ENCODE assay signal across 8 mouse cellular contexts in genomic region chr15:5243036-5243958, GRCm38 (mm10). TPM values are rescaled to one million over a fixed set of nuclear protein-coding genes. Genes with fewer than 3 reads are reported as not detected.
A peak's percentile ranks its signal among the peaks of the same experiment; 100 is the strongest.
DNase-seq lines count a peak whose midpoint lies in the region; ATAC-seq and TF ChIP-seq lines count a peak whose summit lies in the region.

No protein-coding gene starts in this region.

- no peaks in the 10 kb centered on the region for H3K9me3 ChIP-seq in kidney, embryonic 15.5 days (replicated peaks)
- no peaks in the 10 kb centered on the region for H3K9me3 ChIP-seq in heart, embryonic 11.5 days (replicated peaks; ENCODE audit: control insufficient read depth, low read length)
- H3K9me3 ChIP-seq in limb, embryonic 12.5 days, result no peaks in the 10 kb centered on the region

- no peak for TF ChIP-seq CTCF in bone marrow, adult 2 months (IDR thresholded peaks at IDR 0.05; ENCODE audit: control insufficient read depth, insufficient read depth, low read length)

- H3K36me3 ChIP-seq in kidney, embryonic 15.5 days, result no peaks in the 10 kb centered on the region
- no peaks in the 10 kb centered on the region for H3K36me3 ChIP-seq in heart, embryonic 11.5 days (ENCODE audit: control insufficient read depth, insufficient read depth, low read length)
- H3K36me3 ChIP-seq in limb, embryonic 12.5 days, result no peaks in the 10 kb centered on the region
- no peaks in the 10 kb centered on the region for H3K36me3 ChIP-seq in myocyte (ENCODE audit: control insufficient read depth, insufficient read depth)

- intact Hi-C loops in left cerebral cortex, postnatal 10 days (cut with DNase I), result no loop called here

- peak overlapping the region; percentile 29 for H3ac ChIP-seq in myocyte (ENCODE audit: control insufficient read depth, insufficient read length)

- peaks cover 38% of the 10 kb centered on the region for H3K79me2 ChIP-seq in myocyte (ENCODE audit: control insufficient read depth, insufficient read depth)

- H3K4me2 ChIP-seq in kidney, embryonic 15.5 days, result peak overlapping the region; percentile 99
- peak overlapping the region; percentile 99 for H3K4me2 ChIP-seq in heart, embryonic 11.5 days
- peak overlapping the region; percentile 98 for H3K4me2 ChIP-seq in limb, embryonic 12.5 days
- H3K4me2 ChIP-seq in myocyte (ENCODE audit: low read depth), result peak overlapping the region; percentile 100

- peak overlapping the region; percentile 44 for H3K9ac ChIP-seq in kidney, embryonic 15.5 days
- H3K9ac ChIP-seq in heart, embryonic 11.5 days (ENCODE audit: low read depth, low read length), result no peak overlapping the region
- H3K9ac ChIP-seq in limb, embryonic 12.5 days (replicated peaks), result 0 out of 2 replicates have a peak overlapping the region, but pooled peaks have one; percentile 44

- no peak overlapping the region for H3K27ac ChIP-seq in kidney, embryonic 15.5 days
- peak overlapping the region; percentile 81 for H3K27ac ChIP-seq in bone marrow, adult 2 months (ENCODE audit: control insufficient read depth, insufficient read depth, low read depth, low read length, poor library complexity)
- H3K27ac ChIP-seq in heart, embryonic 11.5 days (ENCODE audit: low read depth, low read length), result no peak overlapping the region
- no peak overlapping the region for H3K27ac ChIP-seq in limb, embryonic 12.5 days

- TF ChIP-seq POLR2A in bone marrow, adult 2 months (IDR thresholded peaks at IDR 0.05; ENCODE audit: borderline replicate concordance, control insufficient read depth, low read depth, low read length), result no peak
- TF ChIP-seq POLR2A in myocyte (IDR thresholded peaks at IDR 0.05; ENCODE audit: insufficient read length, low read depth), result no peak

- peaks cover 49% of the 10 kb centered on the region for H3K4me1 ChIP-seq in kidney, embryonic 15.5 days
- peaks cover 3% of the 10 kb centered on the region; the same call in 1 of the 2 replicates for H3K4me1 ChIP-seq in bone marrow, adult 2 months (ENCODE audit: control insufficient read depth, insufficient read depth, low read length)
- H3K4me1 ChIP-seq in heart, embryonic 11.5 days (ENCODE audit: control insufficient read depth, insufficient read depth, low read length), result peaks cover 8% of the 10 kb centered on the region; the same call in 1 of the 2 replicates
- H3K4me1 ChIP-seq in limb, embryonic 12.5 days (replicated peaks), result peaks cover 27% of the 10 kb centered on the region

- ATAC-seq in kidney, embryonic 15.5 days (replicated peaks; ENCODE audit: low FRiP score), result peak; percentile 0; the same call in 1 of the 2 replicates
- no peak; the same call in 1 of the 2 replicates for ATAC-seq in heart, embryonic 11.5 days (replicated peaks; ENCODE audit: insufficient number of reproducible peaks, low FRiP score, low TSS enrichment)
- no peak for ATAC-seq in limb, embryonic 12.5 days (ENCODE audit: insufficient number of reproducible peaks, insufficient read depth, low FRiP score, low TSS enrichment, low read depth)

- DNase-seq in kidney, adult 8-10 months, result no peak
- DNase-seq in left cerebral cortex, postnatal 10 days (ENCODE audit: extremely low spot score in 1 of 2, low spot score in 2 of 2), result no peak
- DNase-seq in ovary, postnatal 10 days (ENCODE audit: low spot score), result no peak

- peaks cover 30% of the 10 kb centered on the region for H3K27me3 ChIP-seq in kidney, embryonic 15.5 days
- H3K27me3 ChIP-seq in heart, embryonic 11.5 days (ENCODE audit: control insufficient read depth, insufficient read depth, low read length), result peaks cover 35% of the 10 kb centered on the region
- peaks cover 41% of the 10 kb centered on the region for H3K27me3 ChIP-seq in limb, embryonic 12.5 days
- no peaks in the 10 kb centered on the region for H3K27me3 ChIP-seq in myocyte (ENCODE audit: control insufficient read depth, insufficient read depth, insufficient read length)

- peak overlapping the region; percentile 60 for H3K4me3 ChIP-seq in kidney, embryonic 15.5 days (replicated peaks)
- peak overlapping the region; percentile 81 for H3K4me3 ChIP-seq in bone marrow, adult 2 months (replicated peaks; ENCODE audit: control insufficient read depth, low read depth, low read length)
- peak overlapping the region; percentile 58 for H3K4me3 ChIP-seq in heart, embryonic 11.5 days (ENCODE audit: low read depth, low read length)
- peak overlapping the region; percentile 54 for H3K4me3 ChIP-seq in limb, embryonic 12.5 days (replicated peaks)
- peak overlapping the region; percentile 51 for H3K4me3 ChIP-seq in myocyte

- WGBS in kidney, embryonic 15.5 days, result 4% methylated on average over 40 of the region's 40 CpGs
- WGBS in bone marrow, adult 2 months, result 2% methylated on average over 40 of the region's 40 CpGs
- WGBS in heart, embryonic 11.5 days (ENCODE audit: insufficient replicate concordance), result 6% methylated on average over 40 of the region's 40 CpGs
- 7% methylated on average over 40 of the region's 40 CpGs for WGBS in limb, embryonic 12.5 days

TF ChIP-seq in myocyte, 11 proteins besides CTCF, POLR2A, EP300 and RAD21:
- TF ChIP-seq TCF3 (IDR thresholded peaks at IDR 0.05; ENCODE audit: insufficient read length, low read depth) (no peak), REST (IDR thresholded peaks at IDR 0.05; ENCODE audit: insufficient read depth, insufficient read length) (no peak), MAX (IDR thresholded peaks at IDR 0.05; ENCODE audit: low read depth) (no peak), MYOD1 (IDR thresholded peaks at IDR 0.05; ENCODE audit: control insufficient read depth in 1 of 3, insufficient read length in 2 of 3, low read depth in 2 of 3) (no peak), CEBPB (IDR thresholded peaks at IDR 0.05; ENCODE audit: insufficient read depth, poor library complexity, severe bottlenecking) (no peak), E2F4 (IDR thresholded peaks at IDR 0.05; ENCODE audit: insufficient read depth) (no peak), TCF12 (IDR thresholded peaks at IDR 0.05; ENCODE audit: insufficient read depth, poor library complexity, severe bottlenecking) (no peak)

RNA-seq across cellular contexts. Expression of gene Ptger4, which starts 0.7 kb away (rescaled TPM):
- polyA plus RNA-seq in kidney, embryonic 15.5 days (2015; fragmentation: Nextera tagmentation; extraction: Ambion mirVana), result 4.2 and 5.2 TPM in 2 replicates
- 2.3 and 3.5 TPM in 2 replicates for polyA plus RNA-seq in bone marrow, adult 2 months (2011; ENCODE audit: insufficient read depth, insufficient read length, low replicate concordance, missing spikeins)
- polyA plus RNA-seq in heart, embryonic 11.5 days (2014; fragmentation: Nextera tagmentation; extraction: Ambion mirVana), result 1.6 and 1.8 TPM in 2 replicates
- 1.8 and 2.3 TPM in 2 replicates for polyA plus RNA-seq in limb, embryonic 12.5 days (2016; fragmentation: Nextera tagmentation; extraction: Ambion mirVana)
- polyA plus RNA-seq in myocyte (2012; fragmentation: generic; extraction: Trizol), result 0.95 TPM
- total RNA-seq in left cerebral cortex, postnatal 10 days (2021), result 1 to 10 TPM; 2.4 to 2.9 TPM

RNA-seq across cellular contexts. Expression of gene Ttc33, which starts 58.0 kb away (rescaled TPM):
- 45.1 and 45.2 TPM in 2 replicates for polyA plus RNA-seq in kidney, embryonic 15.5 days (2015; fragmentation: Nextera tagmentation; extraction: Ambion mirVana)
- polyA plus RNA-seq in bone marrow, adult 2 months (2011; ENCODE audit: insufficient read depth, insufficient read length, low replicate concordance, missing spikeins), result 10.6 and 15.5 TPM in 2 replicates
- 35.0 and 37.5 TPM in 2 replicates for polyA plus RNA-seq in heart, embryonic 11.5 days (2014; fragmentation: Nextera tagmentation; extraction: Ambion mirVana)
- polyA plus RNA-seq in limb, embryonic 12.5 days (2016; fragmentation: Nextera tagmentation; extraction: Ambion mirVana), result 38.1 and 40.9 TPM in 2 replicates
- 17.8 TPM for polyA plus RNA-seq in myocyte (2012; fragmentation: generic; extraction: Trizol)
- 10 to 100 TPM; 47.3 to 47.8 TPM for total RNA-seq in left cerebral cortex, postnatal 10 days (2021)
